In genomic region chr15:81195447-81195846, GRCm38 (mm10) we compare ENCODE assay signal across 27 mouse cellular contexts. TPM values are rescaled to one million over a fixed set of nuclear protein-coding genes. Genes with fewer than 3 reads are reported as not detected.
DNase-seq lines count a peak whose midpoint lies in the region; TF ChIP-seq lines count a peak whose summit lies in the region.
"Had no signal": no experiment of that assay in that cellular context is flagged by ENCODE, and none has a peak within 500 bp of the region (broad histone marks: within the 10 kb centered on the region; RNA-seq: fewer than 3 reads in every experiment).

No protein-coding gene starts in this region.

- DNase-seq in heart, adult 11 months = peak; percentile 87
- no peak for DNase-seq in heart, adult 8-10 months (ENCODE audit: low spot score)
- DNase-seq in 3134 (ENCODE audit: extremely low read depth, insufficient read length, low spot score) = peak; percentile 26
- no peak for DNase-seq in CH12.LX (ENCODE audit: extremely low read depth)
- DNase-seq in splenic B cell, adult 2 months (ENCODE audit: low read depth, low spot score) = peak; percentile 29
- no peak for DNase-seq in cerebellum, postnatal 36 days
- no peak for DNase-seq in lung, postnatal 14 days
- DNase-seq: adrenal gland, adult 8-10 months; adrenal gland, postnatal 36 days; cerebellum, adult 18-20 months; cerebellum, adult 9-10 months; cerebellum, postnatal 14 days; gastrocnemius, postnatal 10 days; gastrocnemius, postnatal 36 days; heart, postnatal 10 days; heart, postnatal 36 days had no signal

- TF ChIP-seq EP300 in CH12.LX (IDR thresholded peaks at IDR 0.05; ENCODE audit: low read length) = no peak

- in situ Hi-C loops in CH12.LX (cut with MboI; ENCODE audit: low pct_ligation_motif_present, low pct_unique_long_range_greater_than_20kb, low sequenced_read_pairs) = loop anchor here (5.0 to 25.0 kb wide), 3 partner anchors 38 to 483 kb away; partner anchors contain the start of gene Tnrc6b

- TF ChIP-seq POLR2A in CH12.LX (IDR thresholded peaks at IDR 0.05; ENCODE audit: low read depth, low read length) = no peak

- no peak for TF ChIP-seq RAD21 in CH12.LX (IDR thresholded peaks at IDR 0.05; ENCODE audit: low read depth, low read length)

- dilution Hi-C loops in CH12.LX (cut with MboI; ENCODE audit: extremely low pct_ligation_motif_present, extremely low pct_unique_long_range_greater_than_20kb, low sequenced_read_pairs) = no loop called here

- no peak overlapping the region for H3K4me3 ChIP-seq in CH12.LX (replicated peaks in 1 of 3; ENCODE audit: low read depth in 2 of 3, low read length in 2 of 3, poor library complexity in 1 of 3)
- H3K4me3 ChIP-seq: embryonic facial prominence, embryonic 13.5 days; forebrain, embryonic 10.5 days; forebrain, embryonic 13.5 days; heart, embryonic 12.5 days; heart, embryonic 15.5 days; hindbrain, embryonic 10.5 days; hindbrain, embryonic 13.5 days; intestine, embryonic 15.5 days had no signal

- H3K36me3 ChIP-seq in CH12.LX (replicated peaks in 1 of 2; ENCODE audit: control insufficient read depth in 1 of 2, insufficient read depth in 1 of 2, low read length in 1 of 2) = no peaks in the 10 kb centered on the region
- H3K36me3 ChIP-seq in splenic B cell, adult 2 months (ENCODE audit: control insufficient read depth, insufficient read depth, low read length, poor library complexity, severe bottlenecking) = no peaks in the 10 kb centered on the region
- H3K36me3 ChIP-seq: embryonic facial prominence, embryonic 13.5 days; forebrain, embryonic 10.5 days; G1E; heart, embryonic 12.5 days; heart, embryonic 15.5 days; hindbrain, embryonic 10.5 days; hindbrain, embryonic 13.5 days; intestine, embryonic 15.5 days had no signal

- 0 out of 2 replicates have a peak overlapping the region, but pooled peaks have one; percentile 11 for H3K4me2 ChIP-seq in CH12.LX (ENCODE audit: insufficient read depth, low read depth, poor library complexity, severe bottlenecking)
- H3K4me2 ChIP-seq: embryonic facial prominence, embryonic 13.5 days; forebrain, embryonic 13.5 days; heart, embryonic 12.5 days; heart, embryonic 15.5 days; hindbrain, embryonic 13.5 days; intestine, embryonic 15.5 days had no signal

- H3K4me1 ChIP-seq in CH12.LX (ENCODE audit: control insufficient read depth in 1 of 2, insufficient read depth in 2 of 2) = peaks cover 10 to 38% of the 10 kb centered on the region in 2 experiments; a peak in 3 of 4 replicates

- no peak for TF ChIP-seq CTCF in CH12.LX (conservative IDR thresholded peaks at IDR 0.05 in 1 of 2, IDR thresholded peaks at IDR 0.05 in 1 of 2; ENCODE audit: low read depth in 2 of 2, low read length in 2 of 2)

- no peaks in the 10 kb centered on the region for H3K27me3 ChIP-seq in CH12.LX (replicated peaks)
- no peaks in the 10 kb centered on the region for H3K27me3 ChIP-seq in splenic B cell, adult 2 months (ENCODE audit: control insufficient read depth, insufficient read depth, low read length, poor library complexity, severe bottlenecking)
- H3K27me3 ChIP-seq: embryonic facial prominence, embryonic 13.5 days; forebrain, embryonic 13.5 days; heart, embryonic 12.5 days; heart, embryonic 15.5 days; hindbrain, embryonic 13.5 days; intestine, embryonic 15.5 days had no signal

- H3K9me3 ChIP-seq in CH12.LX (replicated peaks; ENCODE audit: low read length) = peaks cover 3% of the 10 kb centered on the region
- H3K9me3 ChIP-seq: embryonic facial prominence, embryonic 13.5 days; forebrain, embryonic 10.5 days; forebrain, embryonic 13.5 days; heart, embryonic 12.5 days; heart, embryonic 15.5 days; hindbrain, embryonic 13.5 days; intestine, embryonic 15.5 days had no signal

- no peak overlapping the region for H3K9ac ChIP-seq in CH12.LX (ENCODE audit: insufficient read depth, low read depth)
- H3K9ac ChIP-seq: embryonic facial prominence, embryonic 13.5 days; forebrain, embryonic 13.5 days; heart, embryonic 12.5 days; heart, embryonic 15.5 days; hindbrain, embryonic 13.5 days; intestine, embryonic 15.5 days had no signal

- H3K27ac ChIP-seq in CH12.LX (ENCODE audit: insufficient read depth, low read depth) = no peak overlapping the region
- H3K27ac ChIP-seq: embryonic facial prominence, embryonic 13.5 days; forebrain, embryonic 10.5 days; forebrain, embryonic 13.5 days; heart, embryonic 15.5 days; hindbrain, embryonic 10.5 days; hindbrain, embryonic 13.5 days; intestine, embryonic 15.5 days had no signal

- no peaks in the 10 kb centered on the region for H3K79me2 ChIP-seq in CH12.LX (replicated peaks; ENCODE audit: control insufficient read depth, extremely low read depth, insufficient read depth, poor library complexity, severe bottlenecking)

TF ChIP-seq in CH12.LX, 34 proteins besides CTCF, POLR2A, EP300 and RAD21:
- TF ChIP-seq MAZ (IDR thresholded peaks at IDR 0.05; ENCODE audit: low read depth, low read length) (no peak), JUND (conservative IDR thresholded peaks at IDR 0.05; ENCODE audit: low read depth, low read length) (no peak), BHLHE40 (IDR thresholded peaks at IDR 0.05; ENCODE audit: low read depth, low read length) (no peak), USF2 (conservative IDR thresholded peaks at IDR 0.05; ENCODE audit: low read depth, low read length) (no peak), CHD2 (IDR thresholded peaks at IDR 0.05; ENCODE audit: low read length) (no peak), ETS1 (conservative IDR thresholded peaks at IDR 0.05; ENCODE audit: low read depth, low read length) (no peak), MYC (IDR thresholded peaks at IDR 0.05; ENCODE audit: low read depth, low read length) (no peak), ZNF384 (IDR thresholded peaks at IDR 0.05; ENCODE audit: low read depth, low read length) (no peak), NRF1 (IDR thresholded peaks at IDR 0.05; ENCODE audit: low read depth, low read length) (no peak), CHD1 (IDR thresholded peaks at IDR 0.05; ENCODE audit: low read depth, low read length) (no peak)

RNA-seq across cellular contexts. Expression of gene Mrtfa, which starts 4.9 kb away (rescaled TPM):
- total RNA-seq in heart, adult 8-10 months (2022) = 1 to 10 TPM; 5.4 to 7.4 (median 6.7) TPM
- total RNA-seq in CH12.LX (2012; rRNA removed) (7.3 and 8.2 TPM in 2 replicates), CH12.LX (2014; rRNA removed) (4.1 and 4.6 TPM in 2 replicates)
- polyA plus RNA-seq in CH12.LX (2012; ENCODE audit: insufficient read length, low read depth) = 20.1 and 23.2 TPM in 2 replicates

RNA-seq across cellular contexts. Expression of gene Mchr1, which starts 39.9 kb away (rescaled TPM):
- not detected for total RNA-seq in heart, adult 8-10 months (2022)
- total RNA-seq in CH12.LX (2012; rRNA removed) (not detected in 2 replicates), CH12.LX (2014; rRNA removed) (not detected in 2 replicates)
- not detected in 2 replicates for polyA plus RNA-seq in CH12.LX (2012; ENCODE audit: insufficient read length, low read depth)
- total RNA-seq: common myeloid progenitor, adult 5-6 weeks; granulocyte monocyte progenitor cell, adult 5-6 weeks; heart, postnatal 10 days; heart, postnatal 36 days had no signal
- polyA plus RNA-seq: forebrain, embryonic 10.5 days; G1E; heart, embryonic 12.5 days had no signal

Comparison
In these comparisons a context has a peak if more than half of its experiments do, and no peak if none do; other contexts are left out.
1. DNase-seq: peak in heart, adult 11 months (single experiment), 3134 (single experiment) and splenic B cell, adult 2 months (single experiment); none in heart, adult 8-10 months (single experiment), CH12.LX (single experiment), cerebellum, postnatal 36 days (0 of 2) and lung, postnatal 14 days (single experiment).